Mouse (Mus musculus) Patski (cell line): ENCODE data around the gene Samd15. TPM values are rescaled to one million over a fixed set of nuclear protein-coding genes. Genes with fewer than 3 reads are reported as not detected.

Experiments
- ATAC-seq: fragments of 100-300 bp; one replicate; pipeline ENCODE4 v1.8.0; 2021
- CTCF ChIA-PET: fragments of 350-600 bp; sonication (Branson Sonifier 250); formaldehyde crosslinking; loops from one replicate; lab custom pipeline; 2022; ENCODE audit warnings: inconsistent platforms; lab: Charles Lee
- POLR2A ChIA-PET: fragments of 350-600 bp; sonication (Branson Sonifier 250); formaldehyde crosslinking; loops from one replicate; lab custom pipeline; 2022; ENCODE audit warnings: antibody characterized with exemption, inconsistent platforms; lab: Charles Lee
- DNase-seq: peaks from one replicate; pipeline ENCODE4 v3.0.0-alpha.2; 2011; ENCODE audit warnings: low read depth, low spot score
- H3K27me3 ChIP-seq: fragments of 371-371 bp; one replicate; pipeline ENCODE4 v1.5.1; 2021
- CTCF ChIP-seq: fragments of 100-300 bp; IDR thresholded peaks from one replicate; pipeline ENCODE4 v1.5.1; 2021
- in situ Hi-C: fragments of 300-500 bp; cut with MboI; formaldehyde crosslinking; loops from 3 replicates; pipeline ENCODE4 v1.11.1; 2018; ENCODE audit warnings: low pct_unique_long_range_greater_than_20kb, mixed read lengths
- polyA plus RNA-seq: library from polyadenylated mRNA; unstranded; gene quantifications from one replicate; pipeline ENCODE4 v1.2.3, GENCODE M21; 2021

The Samd15 gene
- polyA plus RNA-seq, 1 experiment from 2014 or later, result 1.2 TPM

DNA sequence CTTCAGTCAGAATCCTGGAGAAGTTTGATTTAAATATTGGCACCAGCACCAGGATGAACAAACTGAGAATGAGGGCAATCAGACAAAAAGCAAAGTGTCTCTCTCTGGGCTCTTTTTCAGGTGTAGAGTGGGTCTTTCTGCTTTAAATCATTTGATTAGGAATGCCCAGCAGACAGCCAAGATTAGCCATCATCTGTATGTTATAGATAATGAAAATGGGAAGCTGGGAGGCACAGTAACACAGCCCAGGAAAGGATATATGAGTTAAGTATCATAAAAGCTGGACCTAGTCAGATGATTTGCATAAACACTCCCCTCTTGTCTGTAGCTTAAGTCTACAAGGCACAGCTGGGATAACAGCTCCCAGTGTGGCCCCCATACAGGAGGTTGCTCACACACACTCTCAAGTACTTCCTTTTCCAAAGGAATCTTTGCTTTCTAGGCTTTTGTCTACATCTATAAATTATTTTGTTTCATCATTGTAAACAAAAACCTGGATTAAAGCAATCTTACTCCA is 30.9 kb downstream of the Samd15 start:
- in situ Hi-C loops, result no loop called here
- CTCF ChIA-PET, result no interaction called here
- ATAC-seq (no peak), DNase-seq (no peak)
- POLR2A ChIA-PET, result no interaction called here
- H3K27me3 ChIP-seq, result no peaks in the 10 kb centered on the region
- TF ChIP-seq CTCF, result no peak

DNA sequence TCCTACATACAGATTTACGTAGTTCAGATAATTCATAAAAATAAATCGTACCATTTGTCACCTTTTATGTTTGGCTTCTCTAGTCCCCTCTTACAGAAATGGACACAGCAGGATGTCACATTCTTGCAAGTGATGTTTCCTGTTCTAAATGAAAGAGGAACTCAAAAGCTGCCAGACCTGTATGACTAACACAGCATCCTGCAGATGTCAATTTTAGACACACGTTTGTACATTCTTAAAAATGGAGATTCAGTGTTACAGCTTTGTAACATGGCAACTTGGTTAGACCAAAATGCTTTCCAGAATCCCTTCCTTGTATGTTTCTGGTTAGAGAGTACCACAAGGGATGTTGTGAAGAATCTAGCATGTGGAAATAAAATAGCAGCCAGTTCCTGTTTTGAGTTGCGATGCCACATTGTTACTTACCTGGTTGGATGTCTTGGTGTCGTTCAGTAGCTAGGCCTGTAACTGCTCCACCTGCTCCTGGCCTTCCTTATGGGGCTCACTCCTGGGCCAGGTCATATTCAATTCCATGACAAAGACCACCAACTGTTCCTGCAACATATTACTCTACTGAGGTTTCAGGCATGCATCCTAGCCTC is 37.5 kb downstream of the Samd15 start:
- H3K27me3 ChIP-seq, result no peaks in the 10 kb centered on the region
- POLR2A ChIA-PET, result interaction anchor here (0.6 kb wide), 1 partner anchor 76 kb away, joined by 3 read pairs; no protein-coding TSS in a partner anchor
- CTCF ChIA-PET, result no interaction called here
- ATAC-seq, result no peak
- DNase-seq, result no peak
- in situ Hi-C loops, result no loop called here
- TF ChIP-seq CTCF, result no peak

DNA sequence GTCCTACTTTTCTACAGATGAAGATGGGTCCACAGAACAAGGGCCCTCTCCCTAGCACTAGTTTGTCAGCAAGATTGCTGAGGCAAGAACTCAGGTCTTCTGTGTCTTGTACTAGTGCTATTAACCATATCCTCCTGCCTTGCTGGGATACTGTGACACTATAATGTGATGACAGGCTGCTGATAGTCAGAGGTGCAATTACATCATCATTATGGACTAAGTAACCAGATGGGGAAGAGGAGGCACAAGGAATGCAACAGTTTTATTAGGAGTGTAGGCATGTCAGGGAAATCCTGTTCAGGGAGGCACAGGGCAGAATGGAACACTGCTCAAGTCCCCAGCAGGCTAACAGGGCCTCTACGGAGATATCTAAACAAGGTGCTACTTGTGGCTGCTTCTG is 39.1 kb downstream of the Samd15 start, which contains the start of gene Noxred1:
Gene Noxred1, minus strand, starts transcription at position 101 of the 400 bp plus-strand sequence.
- no peak for TF ChIP-seq CTCF
- in situ Hi-C loops, result no loop called here
- CTCF ChIA-PET, result no interaction called here
- POLR2A ChIA-PET, result no interaction called here
- DNase-seq (no peak), ATAC-seq (no peak)
- H3K27me3 ChIP-seq, result no peaks in the 10 kb centered on the region

DNA sequence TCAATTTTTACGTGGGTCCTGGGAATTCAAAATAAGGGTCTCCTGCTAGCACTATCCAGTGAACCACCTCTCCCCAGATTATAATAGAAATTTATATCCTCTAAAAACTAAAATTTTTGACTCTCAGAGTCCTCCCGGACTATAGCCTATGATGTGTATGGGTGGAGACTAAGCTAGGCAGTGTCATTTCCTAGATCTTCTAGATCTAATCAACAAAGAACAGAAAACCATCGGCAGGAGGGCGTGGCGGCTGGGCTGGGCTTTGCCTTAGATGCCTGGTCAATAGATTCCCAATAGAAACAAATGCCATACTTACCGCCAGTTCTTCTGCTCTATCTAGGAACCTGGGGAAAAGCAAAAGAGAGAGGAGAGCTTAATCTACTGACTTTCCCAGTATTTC is 50.6 kb downstream of the Samd15 start:
- TF ChIP-seq CTCF, result no peak
- in situ Hi-C loops, result no loop called here
- H3K27me3 ChIP-seq, result no peaks in the 10 kb centered on the region
- no peak for DNase-seq
- POLR2A ChIA-PET, result no interaction called here
- no peak for ATAC-seq
- CTCF ChIA-PET, result no interaction called here

DNA sequence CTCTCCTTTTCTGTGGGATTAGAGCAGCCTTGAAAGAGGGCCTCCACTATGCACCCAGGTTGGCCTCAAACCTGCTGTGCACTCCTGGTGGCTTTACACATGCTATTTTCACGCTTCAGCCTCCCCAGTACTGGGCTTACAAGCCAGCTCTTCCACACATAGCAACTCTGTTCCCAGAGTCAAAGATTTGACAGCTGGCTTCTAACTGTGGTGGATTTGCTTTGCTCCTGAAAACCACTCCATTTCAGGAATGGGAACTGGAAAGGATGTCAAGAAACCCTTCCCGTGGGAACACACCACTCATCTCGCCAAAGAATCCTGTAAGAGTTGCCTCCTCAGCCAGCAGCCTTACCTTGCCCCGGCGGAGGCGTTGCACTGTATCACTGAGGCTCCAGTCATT is 54.4 kb downstream of the Samd15 start:
- TF ChIP-seq CTCF, result no peak
- ChIA-PET POLR2A (no interaction called here), CTCF (no interaction called here)
- ATAC-seq, result no peak
- no peaks in the 10 kb centered on the region for H3K27me3 ChIP-seq
- no peak for DNase-seq
- in situ Hi-C loops, result no loop called here

DNA sequence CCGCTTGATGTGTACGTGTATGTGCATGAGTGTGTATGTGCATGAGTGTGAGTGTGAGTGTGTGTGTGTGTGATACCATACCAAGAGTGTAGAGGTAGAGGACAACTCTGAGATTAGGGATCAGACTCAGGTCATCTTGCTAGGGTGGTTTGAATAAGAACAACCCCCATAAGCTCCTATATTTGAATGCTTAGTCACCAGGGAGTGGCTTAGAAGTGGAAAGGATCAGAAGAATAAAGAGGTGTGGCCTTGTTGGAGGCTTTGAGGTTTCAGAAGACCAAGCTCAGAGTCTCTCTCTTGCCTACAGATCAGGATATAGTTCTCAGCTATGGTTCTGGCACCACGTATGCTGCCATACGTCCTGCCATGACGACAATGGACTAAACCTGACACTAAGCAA is 57.1 kb downstream of the Samd15 start:
- no peak for DNase-seq
- POLR2A ChIA-PET, result no interaction called here
- CTCF ChIA-PET, result no interaction called here

DNA sequence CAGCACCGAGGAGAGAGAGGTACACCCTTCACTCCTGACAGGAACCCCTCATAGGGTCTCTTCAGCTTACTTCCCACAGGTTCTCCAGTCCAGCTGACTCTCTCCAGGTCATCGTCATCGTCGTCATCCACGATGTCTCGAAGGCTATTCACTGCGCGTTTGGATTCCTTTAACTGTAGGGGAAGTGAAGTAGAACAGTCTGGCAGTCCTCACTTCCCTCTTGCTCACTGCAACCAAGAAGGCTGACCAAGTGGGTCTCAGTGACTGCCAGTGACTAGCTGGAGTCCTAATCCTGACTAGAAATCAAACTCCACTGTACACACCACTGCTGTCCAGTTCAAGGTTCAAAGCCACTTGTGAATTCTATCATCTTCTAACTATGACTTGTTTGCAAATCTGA is 61.0 kb downstream of the Samd15 start:
- in situ Hi-C loops, result no loop called here
- DNase-seq (no peak), ATAC-seq (no peak)
- H3K27me3 ChIP-seq, result no peaks in the 10 kb centered on the region
- ChIA-PET CTCF (interaction anchor here (1.0 kb wide), 1 partner anchor 14 kb away, joined by 3 read pairs; no protein-coding TSS in a partner anchor), POLR2A (no interaction called here)
- TF ChIP-seq CTCF, result no peak

More for the DNA sequence above, 57.1 kb downstream of the Samd15 start:
- ATAC-seq, result no peak
- TF ChIP-seq CTCF, result no peak
- in situ Hi-C loops, result no loop called here
- H3K27me3 ChIP-seq, result no peaks in the 10 kb centered on the region

Other genes starting within 250 kb of the Samd15 start
- not detected for gene Zdhhc22, start 209.3 kb upstream of the Samd15 start, polyA plus RNA-seq
- not detected for gene Tmem63c, start 178.4 kb upstream of the Samd15 start, polyA plus RNA-seq
- 0.49 TPM for gene Ngb, start 97.2 kb upstream of the Samd15 start, polyA plus RNA-seq
- gene Gstz1, start 52.6 kb upstream of the Samd15 start, polyA plus RNA-seq, result 36.7 TPM
- 14.5 TPM for gene Pomt2, start 51.8 kb upstream of the Samd15 start, polyA plus RNA-seq
- gene Tmed8, start 731 bp downstream of the Samd15 start, polyA plus RNA-seq, result 13.8 TPM
- gene Noxred1, start 39.0 kb downstream of the Samd15 start, polyA plus RNA-seq, result 0.24 TPM
- 63.6 TPM for gene Vipas39, start 66.5 kb downstream of the Samd15 start, polyA plus RNA-seq
- 157 TPM for gene Ahsa1, start 66.8 kb downstream of the Samd15 start, polyA plus RNA-seq
- gene Ism2, start 100.0 kb downstream of the Samd15 start, polyA plus RNA-seq, result 0.27 TPM
- 164 TPM for gene Sptlc2, start 188.6 kb downstream of the Samd15 start, polyA plus RNA-seq
- gene Slirp, start 244.2 kb downstream of the Samd15 start, polyA plus RNA-seq, result 138 TPM
- gene Alkbh1, start 244.3 kb downstream of the Samd15 start, polyA plus RNA-seq, result 15.5 TPM